Mouse (Mus musculus): ENCODE results near the gene Il31ra.

The Il31ra gene

GRCm38 (mm10) chr13:112560554-112561138 lies 33.5 kb downstream of the Il31ra start:
- DNase-seq (ENCODE audit: low spot score), result no peak

GRCm38 (mm10) chr13:112556501-112556900 lies 37.7 kb downstream of the Il31ra start:
- no peak for DNase-seq (ENCODE audit: low spot score)

GRCm38 (mm10) chr13:112553304-112553703 lies 40.9 kb downstream of the Il31ra start:
- no peak for DNase-seq (ENCODE audit: low spot score)

GRCm38 (mm10) chr13:112551641-112552548 lies 42.3 kb downstream of the Il31ra start:
- no peak for DNase-seq (ENCODE audit: low spot score)

GRCm38 (mm10) chr13:112541223-112541975 lies 52.8 kb downstream of the Il31ra start:
- DNase-seq (ENCODE audit: low spot score), result no peak

- DNase-seq (ENCODE audit: low spot score), result no peak
These were observed 53.5 kb downstream of the Il31ra start for GRCm38 (mm10) chr13:112540616-112541015.

- DNase-seq (ENCODE audit: low spot score), result no peak
These were observed 57.1 kb downstream of the Il31ra start for GRCm38 (mm10) chr13:112537065-112537464.

GRCm38 (mm10) chr13:112536611-112537010 lies 57.5 kb downstream of the Il31ra start:
- DNase-seq (ENCODE audit: low spot score), result no peak

- DNase-seq (ENCODE audit: low spot score), result no peak
These were observed 60.6 kb downstream of the Il31ra start for GRCm38 (mm10) chr13:112533556-112533955.

- no peak for DNase-seq (ENCODE audit: low spot score)
These were observed 61.9 kb downstream of the Il31ra start for GRCm38 (mm10) chr13:112532235-112532634.

GRCm38 (mm10) chr13:112529893-112530292 lies 64.3 kb downstream of the Il31ra start:
- DNase-seq (ENCODE audit: low spot score), result peak; percentile 72

- no peak for DNase-seq (ENCODE audit: low spot score)
These were observed 67.0 kb downstream of the Il31ra start for GRCm38 (mm10) chr13:112527186-112527585.

GRCm38 (mm10) chr13:112523346-112523970 lies 70.7 kb downstream of the Il31ra start:
- no peak for DNase-seq (ENCODE audit: low spot score)

GRCm38 (mm10) chr13:112522896-112523295 lies 71.3 kb downstream of the Il31ra start:
- DNase-seq (ENCODE audit: low spot score), result no peak

- DNase-seq (ENCODE audit: low spot score), result no peak
These were observed 71.9 kb downstream of the Il31ra start for GRCm38 (mm10) chr13:112522261-112522660.

- DNase-seq (ENCODE audit: low spot score), result no peak
These were observed 79.6 kb downstream of the Il31ra start for GRCm38 (mm10) chr13:112514546-112514945.

GRCm38 (mm10) chr13:112512824-112513223 lies 81.3 kb downstream of the Il31ra start:
- no peak for DNase-seq (ENCODE audit: low spot score)

- DNase-seq (ENCODE audit: low spot score), result no peak
These were observed 82.3 kb downstream of the Il31ra start for GRCm38 (mm10) chr13:112511810-112512209.

- DNase-seq (ENCODE audit: low spot score), result peak; percentile 39
These were observed 82.9 kb downstream of the Il31ra start for GRCm38 (mm10) chr13:112511261-112511660.

GRCm38 (mm10) chr13:112510437-112511212 lies 83.5 kb downstream of the Il31ra start:
- DNase-seq (ENCODE audit: low spot score), result no peak

- DNase-seq (ENCODE audit: low spot score), result peak; percentile 48
These were observed 84.7 kb downstream of the Il31ra start for GRCm38 (mm10) chr13:112509465-112509864.

Data from ovary, postnatal 36 days (tissue).